Mouse (Mus musculus) spleen, embryonic (tissue): ENCODE measurements around the gene Olig2.
"Not testable (repeated sequence)": the region's sequence is repeated elsewhere in the genome, so short reads cannot be mapped to it uniquely, and the experiment has no call there.

ENCODE experiments used
- CTCF ChIA-PET: fragments of 350-600 bp; sonication (Branson Sonifier 250); formaldehyde crosslinking; loops from one replicate; lab custom pipeline; 2022; lab: Charles Lee

The Olig2 gene

DNA sequence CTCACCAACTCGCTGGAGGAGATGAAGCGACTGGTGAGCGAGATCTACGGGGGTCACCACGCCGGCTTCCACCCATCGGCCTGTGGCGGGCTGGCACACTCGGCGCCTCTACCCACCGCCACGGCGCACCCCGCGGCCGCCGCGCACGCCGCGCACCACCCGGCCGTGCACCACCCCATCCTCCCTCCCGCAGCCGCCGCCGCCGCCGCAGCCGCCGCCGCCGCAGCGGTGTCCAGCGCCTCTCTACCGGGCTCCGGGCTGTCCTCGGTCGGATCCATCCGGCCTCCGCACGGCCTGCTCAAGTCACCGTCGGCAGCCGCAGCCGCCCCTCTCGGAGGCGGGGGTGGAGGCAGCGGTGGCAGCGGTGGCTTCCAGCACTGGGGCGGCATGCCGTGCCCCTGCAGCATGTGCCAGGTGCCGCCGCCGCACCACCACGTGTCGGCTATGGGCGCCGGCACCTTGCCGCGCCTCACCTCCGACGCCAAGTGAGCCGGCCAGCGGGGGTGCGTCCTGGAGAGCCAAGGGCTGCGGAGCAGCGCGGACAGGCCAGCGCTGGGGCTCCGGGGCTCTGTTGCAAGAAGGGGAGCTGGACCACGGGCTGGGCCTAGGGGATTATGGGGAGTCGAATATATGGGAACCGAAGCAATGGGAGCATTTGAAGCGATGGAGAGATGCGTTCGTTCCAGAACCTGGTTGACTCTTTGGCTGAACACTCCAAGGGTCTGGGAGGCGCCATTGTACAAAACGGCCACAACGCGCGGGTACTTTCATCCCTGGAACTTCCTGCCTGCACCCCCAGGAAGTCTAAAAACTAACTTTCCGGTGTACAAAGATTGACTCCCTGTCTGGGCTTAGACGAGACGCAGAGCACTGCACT lies 1.9 kb downstream of the Olig2 start:
- CTCF ChIA-PET: no interaction called here

DNA sequence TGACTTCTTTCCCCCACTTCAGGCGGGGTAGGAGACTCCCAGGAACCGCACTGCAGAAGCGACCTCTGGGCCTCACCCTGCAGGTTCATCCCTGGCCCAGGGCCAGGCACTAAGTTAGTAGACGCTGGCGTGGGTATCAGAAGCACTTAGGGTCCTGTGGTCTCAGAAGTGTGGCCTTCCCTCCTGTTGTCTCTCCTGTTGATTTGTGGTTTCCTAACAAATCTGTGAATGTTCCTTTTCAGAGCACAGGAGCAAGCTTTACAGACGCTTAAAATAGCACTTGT lies 2.4 kb downstream of the Olig2 start:
- CTCF ChIA-PET: no interaction called here

DNA sequence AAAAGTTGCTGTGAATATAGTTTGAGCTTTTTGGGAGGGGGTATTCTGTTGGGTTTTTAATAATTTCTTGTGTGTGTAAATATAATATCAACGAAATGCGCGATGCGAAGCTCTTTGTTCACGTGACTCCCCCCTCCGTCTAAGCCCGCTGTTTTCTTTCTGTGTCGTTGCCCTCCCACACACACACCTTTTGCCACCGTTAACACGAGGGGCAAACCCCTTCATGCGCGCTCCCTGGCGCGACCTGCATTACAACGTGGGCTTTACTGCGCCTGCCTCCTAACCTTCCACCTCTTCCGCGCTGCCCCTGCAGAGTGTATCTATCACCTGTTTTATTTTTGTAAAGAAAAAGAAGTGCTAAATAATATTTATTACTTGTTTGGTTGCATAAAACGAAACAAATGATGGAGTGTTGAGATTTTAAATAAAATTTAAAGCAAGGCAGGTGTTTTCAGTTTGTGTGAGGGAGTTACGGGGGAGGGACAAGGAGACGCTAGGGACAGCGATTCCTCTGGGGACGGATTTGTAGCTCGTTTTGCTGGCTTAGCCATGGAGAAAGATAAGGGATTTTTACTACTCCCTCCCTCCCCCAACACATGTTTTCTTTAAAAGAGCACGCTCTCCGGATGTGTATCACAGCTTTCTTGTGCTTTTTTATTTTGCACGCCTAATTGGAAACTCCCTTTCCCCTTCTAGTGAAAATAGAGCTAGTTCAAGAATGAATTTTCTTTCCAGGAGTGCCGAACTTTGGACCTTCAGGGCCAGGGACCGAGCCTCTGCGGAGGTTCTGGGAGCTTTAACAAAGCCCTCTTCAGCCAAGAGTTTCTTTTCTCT lies 3.2 kb downstream of the Olig2 start:
- CTCF ChIA-PET: no interaction called here

DNA sequence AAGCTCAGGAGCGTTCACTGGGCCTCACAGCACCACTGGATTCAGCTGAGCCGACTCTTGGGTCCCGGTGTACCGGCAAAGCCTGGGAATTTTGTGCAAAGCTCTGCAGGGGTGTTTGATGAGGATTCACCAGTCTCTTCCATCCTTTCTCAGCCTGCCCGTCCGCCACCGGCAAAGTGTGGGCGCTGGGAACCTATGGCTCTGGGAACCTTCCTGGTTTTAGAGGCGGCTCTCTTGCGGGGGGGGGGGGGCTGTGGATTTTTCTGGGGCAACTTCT lies 3.8 kb downstream of the Olig2 start:
- CTCF ChIA-PET: no interaction called here

DNA sequence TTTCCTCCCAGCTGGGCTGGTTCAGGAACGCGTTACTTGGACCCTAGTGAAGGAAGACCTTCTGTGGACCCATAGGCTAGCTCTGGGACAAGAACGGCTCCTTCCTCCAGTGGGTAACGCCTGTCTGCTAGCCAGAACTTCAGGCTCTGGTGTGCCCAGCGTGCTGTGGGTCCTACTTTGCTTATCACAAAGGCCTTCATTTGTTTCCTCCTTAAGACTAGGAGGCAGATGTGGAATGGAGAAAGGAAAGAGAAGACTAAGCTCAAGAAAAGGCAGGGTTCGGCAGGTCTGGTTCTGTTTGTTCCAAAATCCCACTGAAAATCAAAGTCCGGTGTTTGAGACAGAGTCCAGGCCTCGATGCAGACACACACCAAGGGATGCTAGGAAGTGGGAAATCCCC lies 4.4 kb downstream of the Olig2 start:
- CTCF ChIA-PET: no interaction called here

DNA sequence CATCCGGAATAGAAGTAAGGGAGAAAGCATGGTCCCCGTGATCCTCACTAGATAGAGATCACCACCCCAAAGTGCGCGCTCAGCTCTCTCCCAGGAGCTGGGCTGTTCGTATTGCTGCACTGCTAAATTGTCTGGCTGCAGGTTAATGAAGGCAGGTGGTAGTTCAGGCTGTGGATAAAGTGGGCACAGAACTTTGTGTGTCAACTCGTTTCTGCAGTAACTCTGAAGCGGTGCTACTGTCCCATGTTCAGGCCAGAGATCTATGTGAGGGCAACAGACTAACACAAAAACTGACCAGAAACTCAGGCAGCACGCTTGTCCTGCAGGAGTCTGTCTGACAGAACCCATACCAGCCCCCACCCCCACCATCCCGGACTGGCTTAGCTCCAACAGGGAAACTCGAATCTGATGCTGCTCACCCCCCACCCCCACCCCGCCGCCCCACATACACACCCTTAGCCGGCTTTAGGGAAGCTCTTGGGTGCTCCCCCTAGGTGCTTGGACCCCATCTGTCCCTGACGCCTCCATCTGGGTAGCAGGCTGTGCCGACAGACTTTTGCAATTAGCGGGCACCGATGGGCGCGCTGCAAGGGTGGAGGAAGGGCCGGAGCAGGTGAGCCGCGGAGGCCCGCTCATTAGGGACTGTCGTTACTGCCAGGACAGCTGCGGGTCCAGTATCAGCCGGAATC lies 6.7 kb downstream of the Olig2 start:
- CTCF ChIA-PET: no interaction called here

DNA sequence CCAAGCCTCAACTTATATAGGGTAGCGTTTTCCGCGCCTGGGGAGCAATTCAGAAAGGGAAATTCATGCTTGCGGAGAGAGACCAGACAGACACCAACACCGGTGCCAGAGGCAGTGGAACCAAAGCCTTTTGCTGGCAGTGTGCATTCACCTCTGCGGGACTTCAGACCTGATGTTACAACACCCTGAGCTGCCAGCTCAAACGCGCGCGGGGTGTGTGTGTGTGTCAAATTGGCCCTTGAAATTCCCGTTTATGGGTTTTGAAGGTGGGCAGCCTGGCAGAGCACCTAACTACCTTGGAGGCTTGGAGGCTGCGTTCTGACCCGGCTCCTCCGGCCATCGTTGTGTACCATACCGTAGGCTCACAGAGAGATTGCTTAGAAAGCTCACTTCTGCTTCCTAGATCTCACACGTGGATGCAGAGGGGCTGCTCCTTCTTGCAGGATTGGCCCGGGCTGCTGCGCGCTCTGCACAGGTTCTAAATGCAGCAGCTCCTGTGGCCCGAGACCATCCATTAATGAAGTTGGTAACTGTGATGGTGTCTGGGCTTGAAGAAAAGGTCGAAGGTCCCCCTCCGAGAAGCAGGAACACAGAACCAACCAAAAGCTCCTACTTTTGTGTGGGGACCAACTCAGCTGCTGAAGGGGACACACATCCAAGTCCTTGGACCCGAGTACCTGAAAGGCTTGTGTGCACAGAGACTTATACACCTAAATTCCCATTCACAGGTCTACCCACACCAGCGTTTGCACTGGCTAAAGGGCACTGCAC lies 7.4 kb downstream of the Olig2 start:
- CTCF ChIA-PET: no interaction called here

DNA sequence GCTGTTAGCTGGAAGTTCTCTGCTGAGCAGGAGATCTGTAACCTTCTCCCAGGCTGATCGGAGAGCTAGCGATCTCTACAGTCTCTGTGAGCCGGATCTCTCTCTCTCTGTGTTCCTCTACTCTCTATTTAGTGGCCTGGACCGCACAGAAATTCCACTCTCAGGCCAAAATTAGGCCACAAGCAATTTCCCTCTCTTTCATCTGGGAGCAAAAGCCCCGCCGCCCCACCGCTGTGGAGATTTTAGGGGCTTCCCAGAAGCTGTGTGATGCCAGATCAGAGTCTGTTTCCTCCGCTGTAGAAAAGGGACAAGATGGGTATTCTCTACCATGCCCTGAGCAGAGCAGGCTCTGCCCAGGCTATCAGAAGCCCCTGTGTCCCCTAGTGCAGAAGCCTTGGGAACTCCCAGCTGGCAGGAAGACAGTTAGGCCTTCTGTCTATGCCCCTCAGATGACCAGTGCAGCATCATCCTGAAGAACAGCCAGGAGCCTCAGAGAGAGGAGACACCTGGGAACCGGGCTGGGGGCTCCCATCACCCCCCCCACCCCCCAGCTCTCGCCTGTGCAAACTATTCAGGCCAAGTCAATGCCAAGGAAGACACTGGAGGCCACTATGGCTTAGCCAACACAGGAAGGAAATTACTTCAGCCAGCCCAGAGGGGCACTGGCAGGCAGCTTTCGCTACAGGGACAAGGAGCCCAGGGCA lies 8.1 kb downstream of the Olig2 start:
- CTCF ChIA-PET: interaction anchor here (0.6 kb wide), 2 partner anchors 30 to 245 kb away, joined by 4 to 5 read pairs; no protein-coding TSS in a partner anchor

DNA sequence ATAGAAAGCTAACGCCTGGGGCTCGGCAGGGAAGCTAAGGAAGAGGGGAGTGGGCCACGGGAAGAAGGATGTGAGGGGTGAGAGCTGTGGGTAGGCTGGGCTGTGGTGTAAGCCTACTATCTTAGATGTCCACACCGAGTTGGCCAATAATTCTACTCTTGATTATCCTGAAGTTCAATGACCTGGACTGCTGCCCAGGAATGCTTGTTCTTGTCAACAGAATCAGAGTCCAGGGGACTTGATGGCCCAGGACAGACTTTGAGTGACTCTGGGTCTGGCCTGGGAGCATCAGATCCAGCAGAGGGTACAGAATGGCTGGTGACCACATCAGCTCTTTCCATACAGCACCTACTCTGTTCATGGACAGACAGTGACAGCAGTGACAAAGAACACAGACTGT lies 13.8 kb downstream of the Olig2 start:
- CTCF ChIA-PET: no interaction called here

DNA sequence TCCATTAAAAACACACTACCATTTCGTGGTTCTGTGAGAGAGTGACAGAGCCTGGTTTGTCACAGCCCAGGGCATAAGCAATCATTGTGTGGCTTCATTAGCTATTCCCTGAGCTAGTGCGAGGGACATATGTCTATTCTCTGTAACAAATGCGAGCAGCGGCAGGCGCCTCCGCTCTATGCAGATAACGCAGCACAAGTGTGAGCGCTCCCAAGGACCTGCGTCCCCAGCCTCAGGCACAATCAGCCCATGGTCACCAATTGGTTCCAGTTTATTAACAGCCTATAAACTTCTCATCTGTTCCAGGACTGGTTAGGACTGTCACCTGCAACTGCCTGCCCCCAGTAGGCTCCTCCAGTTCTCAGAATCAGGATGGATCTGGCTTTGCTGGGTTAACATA lies 21.0 kb downstream of the Olig2 start:
- CTCF ChIA-PET: no interaction called here

DNA sequence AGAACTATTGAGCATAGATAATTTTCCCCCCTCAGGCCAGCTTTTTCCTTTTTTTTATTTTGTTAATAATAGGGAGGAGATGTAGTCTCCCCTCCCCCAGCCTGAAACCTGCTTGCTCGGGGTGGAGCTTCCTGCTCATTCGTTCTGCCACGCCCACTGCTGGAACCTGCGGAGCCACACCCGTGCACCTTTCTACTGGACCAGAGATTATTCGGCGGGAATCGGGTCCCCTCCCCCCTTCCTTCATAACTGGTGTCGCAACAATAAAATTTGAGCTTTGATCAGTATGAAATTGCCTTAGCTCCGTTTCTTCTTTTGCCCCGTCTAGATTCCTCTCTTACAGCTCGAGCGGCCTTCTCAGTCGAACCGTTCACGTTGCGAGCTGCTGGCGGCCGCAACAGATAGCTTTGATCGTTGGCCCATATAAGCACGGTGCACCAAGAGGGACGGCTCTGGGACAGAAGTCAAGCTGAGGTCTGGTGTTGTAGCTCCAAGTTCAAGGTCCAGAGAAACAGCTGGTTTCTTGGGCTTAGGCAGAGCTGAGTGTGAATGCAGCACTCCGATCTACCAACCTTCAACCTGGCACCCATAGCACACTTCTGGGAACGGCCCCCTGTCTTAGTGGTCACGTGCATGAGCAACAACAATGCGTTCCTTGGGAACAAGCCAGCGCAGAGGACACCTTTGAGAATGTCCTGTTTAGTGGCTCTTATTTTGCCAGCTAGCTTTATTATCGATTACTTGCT lies 30.3 kb downstream of the Olig2 start:
- CTCF ChIA-PET: not testable (repeated sequence)

DNA sequence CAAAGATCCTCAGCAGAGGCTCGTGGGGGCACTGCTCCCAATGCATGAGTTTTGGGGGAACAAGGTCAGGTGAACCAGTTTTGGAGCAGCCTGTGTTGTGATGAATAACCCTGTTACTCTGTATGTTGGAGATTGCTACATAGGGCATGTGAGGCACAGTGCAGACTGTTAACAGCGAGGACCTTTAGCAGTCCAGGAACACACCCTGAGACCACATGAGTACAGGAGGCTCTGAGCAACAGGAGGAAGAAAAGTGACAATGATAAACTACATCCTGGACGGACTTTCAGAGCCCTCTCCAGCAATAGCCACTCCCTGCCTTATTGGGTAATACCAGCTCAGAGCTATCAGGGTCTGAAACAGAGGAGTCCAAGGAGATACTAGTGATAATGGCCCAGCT lies 33.7 kb downstream of the Olig2 start:
- CTCF ChIA-PET: no interaction called here

DNA sequence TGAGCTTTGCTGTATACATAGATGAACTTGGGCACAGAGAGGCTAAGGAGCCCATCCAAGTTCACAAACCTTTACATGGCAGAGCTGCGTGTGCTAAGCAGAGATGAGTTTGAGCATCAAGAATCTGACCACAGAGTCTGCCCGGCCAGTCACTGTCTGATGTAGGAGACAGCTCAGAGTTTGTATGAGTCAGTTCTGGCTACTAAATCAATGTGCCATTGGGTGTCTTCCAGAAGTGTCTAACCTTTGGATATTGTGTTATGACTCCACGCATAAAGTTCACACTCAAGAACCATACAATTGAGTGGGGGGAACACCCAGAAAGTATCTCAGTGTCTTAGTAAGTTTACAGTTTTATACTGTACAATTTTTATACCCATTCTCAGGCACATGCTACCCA lies 35.6 kb downstream of the Olig2 start:
- CTCF ChIA-PET: no interaction called here

DNA sequence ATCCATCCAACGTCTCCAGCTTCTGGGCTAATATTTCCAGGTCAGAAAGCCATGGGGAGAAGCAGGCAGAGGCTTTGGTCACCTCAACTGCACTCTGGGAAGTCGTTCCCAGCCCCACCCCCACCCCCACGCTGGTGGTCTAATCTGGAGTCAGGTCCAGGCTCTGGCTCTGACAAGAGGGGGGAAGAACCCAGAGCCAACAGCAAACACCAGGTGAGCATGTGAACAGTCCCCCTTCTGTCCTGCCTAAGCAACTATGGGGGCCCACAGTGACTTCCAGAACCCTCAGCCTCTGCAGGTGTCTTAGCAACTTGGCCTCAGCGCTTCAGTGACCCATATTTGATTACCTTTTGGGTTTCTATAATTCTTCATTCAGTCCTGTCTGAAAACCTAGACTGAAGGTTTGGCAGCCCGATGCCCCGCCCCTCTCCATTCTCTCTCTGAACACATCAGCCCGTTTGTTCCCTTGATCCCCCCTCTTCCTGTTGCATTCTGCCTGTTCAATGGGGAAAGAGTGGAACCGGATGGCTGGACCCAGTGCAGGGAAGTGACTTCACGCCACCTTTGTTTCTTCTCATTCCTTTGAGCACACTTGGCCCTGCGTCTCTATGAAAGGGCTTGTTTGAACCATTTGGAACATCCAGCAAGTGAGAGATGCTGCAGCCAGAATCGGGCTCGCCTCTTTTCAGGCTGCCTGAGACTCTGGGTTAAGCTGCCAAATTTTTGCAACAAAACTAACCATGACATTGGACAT lies 37.4 kb downstream of the Olig2 start:
- CTCF ChIA-PET: no interaction called here

DNA sequence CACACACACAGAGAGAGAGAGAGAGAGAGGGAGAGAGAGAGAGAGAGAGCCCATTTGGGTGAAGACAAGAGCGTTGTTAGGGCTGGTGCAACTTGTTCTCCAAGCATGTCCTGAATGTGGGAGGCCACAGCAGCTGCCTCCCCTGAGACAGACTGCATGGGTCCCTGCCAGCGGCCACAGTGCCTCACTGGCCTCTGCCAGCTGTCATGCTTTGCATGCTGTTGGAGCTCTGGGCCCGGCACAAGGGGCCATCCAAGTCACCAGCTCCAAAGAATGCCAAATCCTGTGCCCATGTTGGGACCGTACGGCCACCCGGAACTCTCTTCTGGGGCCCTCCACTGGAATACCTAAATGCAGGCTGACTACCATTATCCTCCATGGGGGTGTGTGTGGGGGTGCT lies 40.7 kb downstream of the Olig2 start:
- CTCF ChIA-PET: no interaction called here

DNA sequence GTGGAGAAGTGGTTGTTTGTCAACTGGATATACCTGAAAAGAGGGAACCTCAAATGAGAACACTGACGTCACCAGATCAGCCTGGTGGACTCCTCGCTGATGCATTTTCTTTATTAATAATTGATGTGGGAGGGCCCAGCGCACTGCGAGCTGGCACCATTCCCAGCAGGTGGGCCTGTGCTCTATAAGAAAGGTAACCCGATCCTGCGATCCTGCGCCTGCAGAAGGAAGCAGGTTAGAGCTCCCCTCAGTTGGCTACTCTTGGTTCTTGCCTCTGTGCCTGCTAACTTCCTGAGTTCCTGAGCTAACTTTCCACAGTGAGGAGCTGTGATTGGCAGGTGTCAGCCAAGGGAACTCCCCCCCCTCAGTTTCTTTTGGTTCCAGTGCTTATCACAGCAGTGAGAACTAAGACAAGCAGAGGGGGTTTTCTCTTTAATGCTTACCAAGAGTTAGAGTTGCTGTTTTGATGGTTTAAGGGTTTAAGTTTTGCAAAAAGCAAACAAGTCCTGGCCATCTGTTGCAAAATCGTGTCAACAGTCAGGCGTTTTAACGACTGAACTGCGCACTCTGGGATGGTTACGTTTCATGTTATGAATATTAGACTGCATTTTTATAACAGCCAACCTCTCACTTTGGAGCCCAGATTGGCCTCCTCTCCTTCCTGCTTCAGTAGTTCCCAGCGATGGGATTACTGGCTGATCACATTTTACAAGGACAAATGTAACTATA lies 43.6 kb downstream of the Olig2 start:
- CTCF ChIA-PET: no interaction called here

DNA sequence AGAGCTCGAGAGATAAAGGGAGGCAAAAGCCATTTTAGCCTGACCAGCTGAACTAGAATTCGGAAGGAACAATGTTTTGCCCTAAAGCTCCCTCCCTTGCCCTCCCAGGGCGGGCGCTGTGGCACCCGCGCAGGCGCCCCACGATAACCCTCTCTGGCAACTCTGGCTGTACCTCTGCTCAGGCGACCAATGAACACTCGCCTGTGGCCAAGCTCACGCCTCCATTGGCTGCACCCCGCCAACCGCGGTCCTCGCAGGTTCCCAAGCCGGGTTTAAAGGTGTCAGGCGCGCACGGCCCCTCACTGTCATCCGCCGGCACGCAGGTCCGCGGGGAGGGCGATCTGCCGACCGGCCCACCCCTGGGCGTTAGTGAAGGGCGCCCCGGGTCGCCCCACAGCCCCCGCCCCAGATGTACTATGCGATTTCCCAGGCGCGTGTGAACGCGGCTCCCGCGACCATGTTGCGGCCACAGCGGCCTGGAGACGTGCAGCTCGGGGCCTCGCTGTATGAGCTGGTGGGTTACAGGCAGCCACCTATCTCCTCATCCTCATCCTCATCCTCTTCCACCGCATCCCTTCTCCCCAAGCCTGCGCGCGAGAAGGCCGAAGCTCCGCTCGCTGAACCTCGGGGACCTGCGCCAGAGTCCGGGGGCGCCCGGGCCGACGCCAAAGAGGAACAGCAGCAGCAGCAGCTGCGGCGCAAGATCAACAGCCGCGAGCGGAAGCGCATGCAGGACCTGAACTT lies 44.4 kb downstream of the Olig2 start, which contains the start of gene Olig1:
Olig1 (plus strand) TSS at position 305 of the 744 bp plus-strand sequence.
- CTCF ChIA-PET: no interaction called here

DNA sequence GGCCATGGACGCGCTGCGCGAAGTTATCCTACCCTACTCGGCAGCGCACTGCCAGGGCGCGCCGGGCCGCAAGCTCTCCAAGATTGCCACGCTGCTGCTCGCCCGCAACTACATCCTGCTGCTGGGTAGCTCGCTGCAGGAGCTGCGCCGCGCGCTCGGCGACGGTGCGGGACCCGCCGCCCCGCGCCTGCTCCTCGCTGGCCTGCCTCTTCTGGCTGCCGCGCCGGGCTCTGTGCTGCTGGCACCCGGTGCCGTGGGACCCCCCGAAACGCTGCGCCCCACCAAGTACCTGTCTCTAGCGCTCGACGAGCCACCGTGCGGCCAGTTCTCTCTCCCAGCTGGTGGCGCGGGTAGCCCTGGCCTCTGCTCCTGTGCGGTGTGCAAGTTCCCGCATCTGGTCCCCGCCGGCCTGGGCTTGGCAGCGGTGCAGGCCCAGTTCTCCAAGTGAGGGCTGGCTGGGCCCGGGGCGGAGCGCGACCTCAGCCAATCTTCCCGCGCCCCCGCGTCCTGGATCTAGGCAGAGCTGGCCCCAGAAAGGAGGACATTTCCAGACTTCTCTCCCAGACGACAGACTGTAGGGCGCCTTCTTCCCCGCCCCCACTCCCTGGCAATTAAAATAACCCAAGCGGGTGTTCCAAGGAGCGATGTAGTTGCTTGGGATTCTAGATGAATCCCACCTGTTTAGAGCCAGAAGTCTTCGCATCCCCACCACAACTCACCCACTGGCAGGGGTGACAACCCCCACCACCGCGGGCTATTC lies 45.1 kb downstream of the Olig2 start:
- CTCF ChIA-PET: no interaction called here
